Mouse (Mus musculus) Patski (cell line): Measurements from ENCODE around the gene Mfsd13b. TPM values are rescaled to one million over a fixed set of nuclear protein-coding genes. Genes with fewer than 3 reads are reported as not detected.

Experiments used
- ATAC-seq: fragments of 100-300 bp; one replicate; pipeline ENCODE4 v1.8.0; 2021
- CTCF ChIA-PET: fragments of 350-600 bp; sonication (Branson Sonifier 250); formaldehyde crosslinking; loops from one replicate; lab custom pipeline; 2022; ENCODE audit warnings: inconsistent platforms; lab: Charles Lee
- POLR2A ChIA-PET: fragments of 350-600 bp; sonication (Branson Sonifier 250); formaldehyde crosslinking; loops from one replicate; lab custom pipeline; 2022; ENCODE audit warnings: antibody characterized with exemption, inconsistent platforms; lab: Charles Lee
- DNase-seq: peaks from one replicate; pipeline ENCODE4 v3.0.0-alpha.2; 2011; ENCODE audit warnings: low read depth, low spot score
- H3K27me3 ChIP-seq: fragments of 371-371 bp; one replicate; pipeline ENCODE4 v1.5.1; 2021
- CTCF ChIP-seq: fragments of 100-300 bp; IDR thresholded peaks from one replicate; pipeline ENCODE4 v1.5.1; 2021
- in situ Hi-C: fragments of 300-500 bp; cut with MboI; formaldehyde crosslinking; loops from 3 replicates; pipeline ENCODE4 v1.11.1; 2018; ENCODE audit warnings: low pct_unique_long_range_greater_than_20kb, mixed read lengths
- polyA plus RNA-seq: library from polyadenylated mRNA; unstranded; gene quantifications from one replicate; pipeline ENCODE4 v1.2.3, GENCODE M21; 2021

The Mfsd13b gene
- polyA plus RNA-seq, 1 experiment from 2014 or later: 0.09 TPM

- peak; percentile 69 for TF ChIP-seq CTCF
- DNase-seq (no peak), ATAC-seq (peak; percentile 39)
- POLR2A ChIA-PET: no interaction called here
- CTCF ChIA-PET: interaction anchor here (1.0 to 3.2 kb wide), 7 partner anchors 9 to 104 kb away, joined by 3 to 15 read pairs (median 4); partner anchors contain the start of gene Igsf6
- H3K27me3 ChIP-seq: no peaks in the 10 kb centered on the region
- in situ Hi-C loops: loop anchor here (10.0 kb wide), 1 partner anchor 100 kb away; no protein-coding TSS in a partner anchor
Measured at GRCm38 (mm10) chr7:121064309-121064708, 82.0 kb downstream of the Mfsd13b start.

Other genes with a start within 250 kb of the Mfsd13b start
- gene Vwa3a, start 243.2 kb upstream of the Mfsd13b start, polyA plus RNA-seq: 0.06 TPM
- gene Gm5737, start 170.1 kb upstream of the Mfsd13b start, polyA plus RNA-seq: not detected
- gene Eef2k, start 139.7 kb upstream of the Mfsd13b start, polyA plus RNA-seq: 21.8 TPM
- 27.2 TPM for gene Polr3e, start 64.8 kb upstream of the Mfsd13b start, polyA plus RNA-seq
- gene Cdr2, start 197 bp upstream of the Mfsd13b start, polyA plus RNA-seq: 39.9 TPM
- 145 TPM for gene Mettl9, start 51.9 kb downstream of the Mfsd13b start, polyA plus RNA-seq
- gene Igsf6, start 92.1 kb downstream of the Mfsd13b start, polyA plus RNA-seq: 0.17 TPM
- gene Otoa, start 99.1 kb downstream of the Mfsd13b start, polyA plus RNA-seq: 0.09 TPM